Mouse (Mus musculus) erythroblast, embryonic 14.5 days (primary cell): ENCODE data around the gene Serhl.

Source experiments
- GATA1 ChIP-seq: IDR thresholded peaks from 2 replicates; pipeline ENCODE4 v1.6.1; 2012; ENCODE audit warnings: low read length, inconsistent platforms, mixed read lengths
- TAL1 ChIP-seq: IDR thresholded peaks from 3 replicates; pipeline ENCODE4 v1.6.1; 2012; ENCODE audit warnings: low read length, inconsistent platforms, mixed read lengths

DNA sequence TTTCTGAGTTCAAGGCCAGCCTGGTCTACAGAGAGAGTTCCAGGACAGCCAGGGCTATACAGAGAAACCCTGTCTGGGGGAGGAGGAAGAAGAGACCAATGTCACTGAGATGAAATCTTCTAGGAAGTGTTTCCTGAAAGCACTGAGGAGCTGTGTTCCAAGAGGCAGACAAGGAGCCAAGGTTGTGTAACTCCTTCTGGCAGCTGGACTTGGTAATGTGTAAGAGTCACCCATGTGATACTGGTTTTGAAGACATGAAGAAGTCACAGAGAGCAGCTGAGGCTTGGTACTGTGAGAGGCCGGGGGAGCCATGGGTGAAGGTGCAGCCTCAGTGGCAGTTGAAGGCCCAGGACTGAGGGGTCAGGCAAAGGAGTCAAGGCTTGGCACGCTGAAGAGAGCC lies 4.4 kb downstream of the Serhl start:
- no peak for TF ChIP-seq GATA1
- no peak for TF ChIP-seq TAL1
